Mouse (Mus musculus): ENCODE results near the gene Gm5458. TPM values are rescaled to one million over a fixed set of nuclear protein-coding genes. Genes with fewer than 3 reads are reported as not detected.
"Not testable (repeated sequence)": the region's sequence is repeated elsewhere in the genome, so short reads cannot be mapped to it uniquely, and the experiment has no call there.

Gene Gm5458
- not detected in 2 replicates for polyA plus RNA-seq (2012; ENCODE audit: insufficient read depth, low replicate concordance)

GRCm38 (mm10) chr14:19602481-19602880 lies at the start of gene Gm5458:
TSS of gene Gm5458 (minus strand) at chr14:19602581.
- not testable (repeated sequence) for H3K4me3 ChIP-seq (replicated peaks); H3K36me3 ChIP-seq (replicated peaks; ENCODE audit: low read length); H3K9me3 ChIP-seq; H3K27me3 ChIP-seq (replicated peaks); H3K4me1 ChIP-seq

- Histone ChIP-seq H3K9me3 (no peaks in the 10 kb centered on the region), H3K27me3 (replicated peaks) (no peaks in the 10 kb centered on the region), H3K36me3 (replicated peaks; ENCODE audit: low read length) (no peaks in the 10 kb centered on the region), H3K4me3 (replicated peaks) (no peak overlapping the region), H3K4me1 (no peaks in the 10 kb centered on the region)
- TF ChIP-seq FLI1 (IDR thresholded peaks at IDR 0.05; ENCODE audit: low read length) = no peak
Observed at GRCm38 (mm10) chr14:19646232-19646631, 43.9 kb upstream of the Gm5458 start.

- not testable (repeated sequence) for H3K4me1 ChIP-seq; H3K9me3 ChIP-seq; H3K27me3 ChIP-seq (replicated peaks); H3K36me3 ChIP-seq (replicated peaks; ENCODE audit: low read length)
- H3K4me3 ChIP-seq (replicated peaks) = peak within 1 kb of the TSS; percentile 65
Observed at GRCm38 (mm10) chr14:19584804-19585667, 17.3 kb downstream of the Gm5458 start, which contains the start of gene Gm2237. TSS of gene Gm2237 (minus strand) at chr14:19585135.

GRCm38 (mm10) chr14:19549863-19550262 lies 52.5 kb downstream of the Gm5458 start, which contains the start of gene Gm2244:
TSS of gene Gm2244 (minus strand) at chr14:19549963.
- H3K27me3 ChIP-seq (replicated peaks); H3K4me1 ChIP-seq; H3K9me3 ChIP-seq; H3K36me3 ChIP-seq (replicated peaks; ENCODE audit: low read length); H3K4me3 ChIP-seq (replicated peaks): not testable (repeated sequence)

Other genes starting within 250 kb of the Gm5458 start
- 8.9 and 124 TPM in 2 replicates for gene Gm21738, start 183.7 kb downstream of the Gm5458 start, polyA plus RNA-seq (2012; ENCODE audit: insufficient read depth, low replicate concordance)
- gene Gm2244, start 52.6 kb downstream of the Gm5458 start, polyA plus RNA-seq (2012; ENCODE audit: insufficient read depth, low replicate concordance) = not detected in 2 replicates
- not detected in 2 replicates for gene Gm2237, start 17.4 kb downstream of the Gm5458 start, polyA plus RNA-seq (2012; ENCODE audit: insufficient read depth, low replicate concordance)
- 0.15 and 0.34 TPM in 2 replicates for gene Nid2, start 148.7 kb upstream of the Gm5458 start, polyA plus RNA-seq (2012; ENCODE audit: insufficient read depth, low replicate concordance)
- 114 and 264 TPM in 2 replicates for gene Rtraf, start 221.2 kb upstream of the Gm5458 start, polyA plus RNA-seq (2012; ENCODE audit: insufficient read depth, low replicate concordance)